Mouse (Mus musculus): ENCODE data around the gene Slc23a2. TPM values are rescaled to one million over a fixed set of nuclear protein-coding genes. Genes with fewer than 3 reads are reported as not detected.

Slc23a2 gene
- polyA plus RNA-seq, 1 experiment from 2014 or later = 13.3 TPM

GRCm38 (mm10) chr2:132098365-132098764 lies 46.5 kb downstream of the Slc23a2 start:
- H3K9me3 ChIP-seq (ENCODE audit: control insufficient read depth, low read length) = no peaks in the 10 kb centered on the region
- no peaks in the 10 kb centered on the region for H3K27me3 ChIP-seq (ENCODE audit: control insufficient read depth, insufficient read depth, low read length)
- H3K4me1 ChIP-seq (ENCODE audit: control insufficient read depth, insufficient read depth, low read length) = peaks cover 2% of the 10 kb centered on the region; the same call in 1 of the 2 replicates
- WGBS = 96% methylated on average over 4 of the region's 4 CpGs
- no peaks in the 10 kb centered on the region for H3K36me3 ChIP-seq (ENCODE audit: control insufficient read depth, insufficient read depth, low read length)
- no peak overlapping the region for H3K27ac ChIP-seq (ENCODE audit: low read depth, low read length)
- DNase-seq (ENCODE audit: low spot score) (no peak), ATAC-seq (ENCODE audit: insufficient read depth, low FRiP score, low TSS enrichment) (no peak)
- no peak overlapping the region for H3K4me3 ChIP-seq (ENCODE audit: low read depth, low read length)
- no peak overlapping the region for H3K4me2 ChIP-seq (ENCODE audit: low read depth)
- no peak overlapping the region for H3K9ac ChIP-seq (ENCODE audit: low read length)

- H3K36me3 ChIP-seq (ENCODE audit: control insufficient read depth, insufficient read depth, low read length) = no peaks in the 10 kb centered on the region
- H3K4me2 ChIP-seq (ENCODE audit: low read depth) = no peak overlapping the region
- H3K4me1 ChIP-seq (ENCODE audit: control insufficient read depth, insufficient read depth, low read length) = no peaks in the 10 kb centered on the region
- ATAC-seq (ENCODE audit: insufficient read depth, low FRiP score, low TSS enrichment) = no peak
- no peak overlapping the region for H3K4me3 ChIP-seq (ENCODE audit: low read depth, low read length)
- no peak overlapping the region for H3K27ac ChIP-seq (ENCODE audit: low read depth, low read length)
- DNase-seq (ENCODE audit: low spot score) = no peak
- H3K27me3 ChIP-seq (ENCODE audit: control insufficient read depth, insufficient read depth, low read length) = no peaks in the 10 kb centered on the region
- H3K9me3 ChIP-seq (ENCODE audit: control insufficient read depth, low read length) = no peaks in the 10 kb centered on the region
- WGBS = 72% methylated on average over 4 of the region's 4 CpGs
- H3K9ac ChIP-seq (ENCODE audit: low read length) = no peak overlapping the region
Observed at GRCm38 (mm10) chr2:132096582-132096981, 48.3 kb downstream of the Slc23a2 start.

GRCm38 (mm10) chr2:132095821-132096220 lies 49.1 kb downstream of the Slc23a2 start:
- no peak overlapping the region for H3K27ac ChIP-seq (ENCODE audit: low read depth, low read length)
- H3K9me3 ChIP-seq (ENCODE audit: control insufficient read depth, low read length) = no peaks in the 10 kb centered on the region
- no peak overlapping the region for H3K9ac ChIP-seq (ENCODE audit: low read length)
- H3K36me3 ChIP-seq (ENCODE audit: control insufficient read depth, insufficient read depth, low read length) = no peaks in the 10 kb centered on the region
- WGBS = 77% methylated on average over 6 of the region's 6 CpGs
- H3K27me3 ChIP-seq (ENCODE audit: control insufficient read depth, insufficient read depth, low read length) = no peaks in the 10 kb centered on the region
- DNase-seq (ENCODE audit: low spot score) (no peak), ATAC-seq (ENCODE audit: insufficient read depth, low FRiP score, low TSS enrichment) (no peak)
- H3K4me3 ChIP-seq (ENCODE audit: low read depth, low read length) = no peak overlapping the region
- H3K4me1 ChIP-seq (ENCODE audit: control insufficient read depth, insufficient read depth, low read length) = no peaks in the 10 kb centered on the region
- H3K4me2 ChIP-seq (ENCODE audit: low read depth) = no peak overlapping the region

- Histone ChIP-seq H3K9me3 (ENCODE audit: control insufficient read depth, low read length) (no peaks in the 10 kb centered on the region), H3K4me3 (ENCODE audit: low read depth, low read length) (no peak overlapping the region), H3K4me1 (ENCODE audit: control insufficient read depth, insufficient read depth, low read length) (no peaks in the 10 kb centered on the region), H3K4me2 (ENCODE audit: low read depth) (no peak overlapping the region), H3K27ac (ENCODE audit: low read depth, low read length) (no peak overlapping the region), H3K9ac (ENCODE audit: low read length) (no peak overlapping the region), H3K36me3 (ENCODE audit: control insufficient read depth, insufficient read depth, low read length) (no peaks in the 10 kb centered on the region), H3K27me3 (ENCODE audit: control insufficient read depth, insufficient read depth, low read length) (no peaks in the 10 kb centered on the region)
- WGBS = 85% methylated on average over 11 of the region's 11 CpGs
- DNase-seq (ENCODE audit: low spot score) (no peak), ATAC-seq (ENCODE audit: insufficient read depth, low FRiP score, low TSS enrichment) (no peak)
Observed at GRCm38 (mm10) chr2:132094441-132095230, 50.3 kb downstream of the Slc23a2 start.

GRCm38 (mm10) chr2:132093739-132094138 lies 51.2 kb downstream of the Slc23a2 start:
- H3K9ac ChIP-seq (ENCODE audit: low read length) = no peak overlapping the region
- H3K27ac ChIP-seq (ENCODE audit: low read depth, low read length) = no peak overlapping the region
- no peaks in the 10 kb centered on the region for H3K36me3 ChIP-seq (ENCODE audit: control insufficient read depth, insufficient read depth, low read length)
- H3K4me3 ChIP-seq (ENCODE audit: low read depth, low read length) = no peak overlapping the region
- 83% methylated on average over 2 of the region's 2 CpGs for WGBS
- no peak for ATAC-seq (ENCODE audit: insufficient read depth, low FRiP score, low TSS enrichment)
- H3K4me2 ChIP-seq (ENCODE audit: low read depth) = no peak overlapping the region
- H3K4me1 ChIP-seq (ENCODE audit: control insufficient read depth, insufficient read depth, low read length) = no peaks in the 10 kb centered on the region
- no peaks in the 10 kb centered on the region for H3K9me3 ChIP-seq (ENCODE audit: control insufficient read depth, low read length)
- H3K27me3 ChIP-seq (ENCODE audit: control insufficient read depth, insufficient read depth, low read length) = no peaks in the 10 kb centered on the region
- DNase-seq (ENCODE audit: low spot score) = no peak

GRCm38 (mm10) chr2:132093298-132093697 lies 51.6 kb downstream of the Slc23a2 start:
- H3K27me3 ChIP-seq (ENCODE audit: control insufficient read depth, insufficient read depth, low read length) = no peaks in the 10 kb centered on the region
- H3K4me1 ChIP-seq (ENCODE audit: control insufficient read depth, insufficient read depth, low read length) = no peaks in the 10 kb centered on the region
- 96% methylated on average over 1 of the region's 1 CpGs for WGBS
- H3K4me2 ChIP-seq (ENCODE audit: low read depth) = no peak overlapping the region
- ATAC-seq (ENCODE audit: insufficient read depth, low FRiP score, low TSS enrichment) = no peak
- no peak for DNase-seq (ENCODE audit: low spot score)
- H3K9me3 ChIP-seq (ENCODE audit: control insufficient read depth, low read length) = no peaks in the 10 kb centered on the region
- no peaks in the 10 kb centered on the region for H3K36me3 ChIP-seq (ENCODE audit: control insufficient read depth, insufficient read depth, low read length)
- H3K27ac ChIP-seq (ENCODE audit: low read depth, low read length) = no peak overlapping the region
- H3K4me3 ChIP-seq (ENCODE audit: low read depth, low read length) = no peak overlapping the region
- H3K9ac ChIP-seq (ENCODE audit: low read length) = no peak overlapping the region

- DNase-seq (ENCODE audit: low spot score) (no peak), ATAC-seq (ENCODE audit: insufficient read depth, low FRiP score, low TSS enrichment) (no peak)
- H3K27ac ChIP-seq (ENCODE audit: low read depth, low read length) = no peak overlapping the region
- WGBS = 94% methylated on average over 3 of the region's 3 CpGs
- no peak overlapping the region for H3K4me2 ChIP-seq (ENCODE audit: low read depth)
- no peak overlapping the region for H3K9ac ChIP-seq (ENCODE audit: low read length)
- H3K36me3 ChIP-seq (ENCODE audit: control insufficient read depth, insufficient read depth, low read length) = no peaks in the 10 kb centered on the region; the same call in 1 of the 2 replicates
- no peak overlapping the region for H3K4me3 ChIP-seq (ENCODE audit: low read depth, low read length)
- H3K27me3 ChIP-seq (ENCODE audit: control insufficient read depth, insufficient read depth, low read length) = no peaks in the 10 kb centered on the region
- H3K9me3 ChIP-seq (ENCODE audit: control insufficient read depth, low read length) = no peaks in the 10 kb centered on the region
- H3K4me1 ChIP-seq (ENCODE audit: control insufficient read depth, insufficient read depth, low read length) = no peaks in the 10 kb centered on the region
Observed at GRCm38 (mm10) chr2:132092722-132093121, 52.2 kb downstream of the Slc23a2 start.

- Histone ChIP-seq H3K4me1 (ENCODE audit: control insufficient read depth, insufficient read depth, low read length) (no peaks in the 10 kb centered on the region), H3K4me2 (ENCODE audit: low read depth) (no peak overlapping the region), H3K27me3 (ENCODE audit: control insufficient read depth, insufficient read depth, low read length) (no peaks in the 10 kb centered on the region), H3K27ac (ENCODE audit: low read depth, low read length) (no peak overlapping the region), H3K9me3 (ENCODE audit: control insufficient read depth, low read length) (no peaks in the 10 kb centered on the region), H3K9ac (ENCODE audit: low read length) (no peak overlapping the region), H3K4me3 (ENCODE audit: low read depth, low read length) (no peak overlapping the region), H3K36me3 (ENCODE audit: control insufficient read depth, insufficient read depth, low read length) (no peaks in the 10 kb centered on the region; the same call in 1 of the 2 replicates)
- ATAC-seq (ENCODE audit: insufficient read depth, low FRiP score, low TSS enrichment) = no peak
- 70% methylated on average over 4 of the region's 4 CpGs for WGBS
- DNase-seq (ENCODE audit: low spot score) = no peak
Observed at GRCm38 (mm10) chr2:132091749-132092148, 53.2 kb downstream of the Slc23a2 start.

- no peak overlapping the region for H3K4me2 ChIP-seq (ENCODE audit: low read depth)
- H3K9ac ChIP-seq (ENCODE audit: low read length) = no peak overlapping the region
- H3K27ac ChIP-seq (ENCODE audit: low read depth, low read length) = no peak overlapping the region
- no peak overlapping the region for H3K4me3 ChIP-seq (ENCODE audit: low read depth, low read length)
- H3K27me3 ChIP-seq (ENCODE audit: control insufficient read depth, insufficient read depth, low read length) = no peaks in the 10 kb centered on the region
- no peak for ATAC-seq (ENCODE audit: insufficient read depth, low FRiP score, low TSS enrichment)
- H3K9me3 ChIP-seq (ENCODE audit: control insufficient read depth, low read length) = no peaks in the 10 kb centered on the region
- H3K36me3 ChIP-seq (ENCODE audit: control insufficient read depth, insufficient read depth, low read length) = no peaks in the 10 kb centered on the region; the same call in 1 of the 2 replicates
- H3K4me1 ChIP-seq (ENCODE audit: control insufficient read depth, insufficient read depth, low read length) = no peaks in the 10 kb centered on the region
- DNase-seq (ENCODE audit: low spot score) = no peak
Observed at GRCm38 (mm10) chr2:132084813-132085212, 60.1 kb downstream of the Slc23a2 start.
